Mouse (Mus musculus) embryonic fibroblast, embryonic 13.5 days (primary cell): ENCODE results near the gene Lonrf2.

Experiments
- CTCF ChIP-seq: IDR thresholded peaks from 2 replicates; pipeline ENCODE4 v1.5.1; 2011; ENCODE audit warnings: mild to moderate bottlenecking, control low read depth, low read length, moderate library complexity, borderline replicate concordance; ENCODE audit not compliant: insufficient read depth
- POLR2A ChIP-seq: IDR thresholded peaks from 2 replicates; pipeline ENCODE4 v1.6.1; 2011; ENCODE audit warnings: low read depth, mild to moderate bottlenecking, control low read depth, low read length, moderate library complexity

- TF ChIP-seq CTCF, result no peak
- TF ChIP-seq POLR2A, result no peak
These were observed 70.3 kb downstream of the Lonrf2 start for GRCm38 (mm10) chr1:38766254-38766653.
